Mouse (Mus musculus) kidney, postnatal 0 days (tissue): ENCODE results near the gene 4921509C19Rik. TPM values are rescaled to one million over a fixed set of nuclear protein-coding genes. Genes with fewer than 3 reads are reported as not detected.
A peak's percentile ranks its signal among the peaks of the same experiment; 100 is the strongest.
"Not testable (repeated sequence)": the region's sequence is repeated elsewhere in the genome, so short reads cannot be mapped to it uniquely, and the experiment has no call there.

ENCODE experiments used
- ATAC-seq: fragments of 200-750 bp; cut with Nextera tagmentation; replicated peaks from 2 replicates; pipeline ENCODE4 v1.8.0; 2017; ENCODE audit warnings: low read depth, moderate number of reproducible peaks, moderate TSS enrichment, moderate library complexity; ENCODE audit not compliant: low FRiP score
- DNase-seq: peaks from one replicate; pipeline ENCODE4 v3.0.0-alpha.2; 2016; ENCODE audit warnings: low spot score
- H3K27ac ChIP-seq: fragments of 300-500 bp; sonication (generic); 2 replicates; pipeline ENCODE4 v1.5.1; 2014; ENCODE audit warnings: mild to moderate bottlenecking
- H3K27me3 ChIP-seq: fragments of 300-500 bp; sonication (generic); 2 replicates; pipeline ENCODE4 v1.6.1; 2014; ENCODE audit warnings: low read length, mixed read lengths; ENCODE audit not compliant: insufficient read depth
- H3K36me3 ChIP-seq: fragments of 300-500 bp; sonication (generic); 2 replicates; pipeline ENCODE4 v1.6.1; 2014; ENCODE audit warnings: low read length, mixed read lengths; ENCODE audit not compliant: insufficient read depth
- H3K4me1 ChIP-seq: fragments of 300-500 bp; sonication (generic); replicated peaks from 2 replicates; pipeline ENCODE4 v1.6.1; 2014; ENCODE audit warnings: antibody characterized with exemption, low read length, mixed read lengths; ENCODE audit not compliant: insufficient read depth
- H3K4me2 ChIP-seq: fragments of 300-500 bp; sonication (generic); 2 replicates; pipeline ENCODE4 v1.6.1; 2014; ENCODE audit warnings: mild to moderate bottlenecking, low read length, moderate library complexity, mixed read lengths
- H3K4me3 ChIP-seq: fragments of 300-500 bp; sonication (generic); replicated peaks from 2 replicates; pipeline ENCODE4 v1.5.1; 2014; ENCODE audit warnings: low read depth, low read length
- H3K9ac ChIP-seq: fragments of 300-500 bp; sonication (generic); 2 replicates; pipeline ENCODE4 v1.6.1; 2014; ENCODE audit warnings: low read depth, low read length
- H3K9me3 ChIP-seq: fragments of 300-500 bp; sonication (generic); replicated peaks from 2 replicates; pipeline ENCODE4 v1.6.1; 2016; ENCODE audit warnings: low read length, inconsistent platforms, mixed read lengths
- CTCF ChIP-seq: IDR thresholded peaks from 2 replicates; pipeline ENCODE4 v1.5.1; 2016; ENCODE audit warnings: antibody characterized with exemption, low read depth, mild to moderate bottlenecking, moderate library complexity
- WGBS: fragments of 180-500 bp; shearing (Covaris S2); extraction: QIAGEN DNeasy Blood & Tissue Kit; methylation state at CpG from one replicate; pipeline ENCODE4 v1.1.7; 2014; 5-methylcytosine and 5-hydroxymethylcytosine counted together
- polyA plus RNA-seq: library from polyadenylated mRNA; unstranded; fragments of >200 nt; fragmentation: Nextera tagmentation; extraction: Ambion mirVana; gene quantifications from 2 replicates; pipeline ENCODE4 v1.2.1, GENCODE M21; 2015

The 4921509C19Rik gene
- polyA plus RNA-seq, 1 experiment from 2014 or later, result not detected

DNA sequence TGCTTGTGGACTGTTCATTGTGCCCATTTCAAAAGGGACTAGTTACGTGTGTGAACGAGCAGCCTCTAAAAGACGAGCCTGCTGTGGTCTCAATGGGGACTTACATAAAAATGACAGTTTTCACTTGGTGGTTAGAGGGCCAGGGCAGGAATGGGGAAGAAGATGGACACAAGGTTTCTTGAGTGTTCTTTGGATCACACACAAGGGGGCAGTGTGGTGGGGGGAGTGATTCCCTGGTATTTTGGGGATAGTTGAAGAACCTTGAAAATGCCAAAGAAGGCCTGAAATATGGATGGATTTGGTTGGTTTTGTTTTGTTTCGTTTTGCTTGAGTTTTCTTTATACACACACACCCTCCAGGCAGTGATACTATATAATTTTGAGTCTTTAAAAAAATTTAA, 28.3 kb upstream of the 4921509C19Rik start:
- 89% methylated on average over 4 of the region's 4 CpGs for WGBS
- TF ChIP-seq CTCF, result peak; percentile 40; the same call in 1 of the 2 replicates
- DNase-seq, result no peak
- Histone ChIP-seq H3K9ac (no peak overlapping the region), H3K9me3 (no peaks in the 10 kb centered on the region), H3K27me3 (no peaks in the 10 kb centered on the region), H3K4me1 (no peaks in the 10 kb centered on the region), H3K27ac (no peak overlapping the region), H3K4me3 (no peak overlapping the region), H3K36me3 (peaks cover 71% of the 10 kb centered on the region), H3K4me2 (no peak overlapping the region)
- ATAC-seq, result no peak

DNA sequence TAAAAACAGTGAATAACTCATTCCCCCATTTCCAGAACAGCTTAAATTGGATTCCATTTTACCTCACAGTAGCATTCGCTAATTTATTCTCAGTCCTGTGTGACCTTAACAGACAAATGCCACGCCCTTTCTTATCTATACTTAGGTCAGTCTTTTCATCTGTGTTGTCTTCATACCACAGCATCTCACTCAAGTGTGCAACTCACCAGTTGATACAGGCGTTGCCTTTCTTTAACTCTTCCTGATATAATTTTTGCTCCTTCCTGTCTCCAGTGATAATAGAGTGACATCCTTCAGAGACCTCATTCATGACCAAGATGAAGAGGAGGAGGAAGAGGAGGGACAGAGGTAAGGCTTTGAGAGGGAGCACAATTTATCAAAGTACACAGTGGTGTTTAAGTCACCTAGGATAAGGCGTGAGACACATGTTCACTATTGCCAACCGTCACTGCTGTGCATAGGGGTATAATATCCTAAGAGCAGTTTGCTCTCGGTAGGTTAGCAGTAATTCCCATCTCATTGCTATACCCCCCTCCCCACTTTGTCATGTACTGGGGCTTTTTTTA, 24.6 kb upstream of the 4921509C19Rik start:
- Histone ChIP-seq H3K27me3 (no peaks in the 10 kb centered on the region), H3K27ac (no peak overlapping the region), H3K4me2 (no peak overlapping the region), H3K9me3 (no peaks in the 10 kb centered on the region), H3K4me3 (no peak overlapping the region), H3K4me1 (no peaks in the 10 kb centered on the region), H3K9ac (no peak overlapping the region), H3K36me3 (peaks cover 53% of the 10 kb centered on the region)
- ATAC-seq (no peak), DNase-seq (no peak)
- TF ChIP-seq CTCF, result no peak
- WGBS, result 91% methylated on average over 6 of the region's 6 CpGs

DNA sequence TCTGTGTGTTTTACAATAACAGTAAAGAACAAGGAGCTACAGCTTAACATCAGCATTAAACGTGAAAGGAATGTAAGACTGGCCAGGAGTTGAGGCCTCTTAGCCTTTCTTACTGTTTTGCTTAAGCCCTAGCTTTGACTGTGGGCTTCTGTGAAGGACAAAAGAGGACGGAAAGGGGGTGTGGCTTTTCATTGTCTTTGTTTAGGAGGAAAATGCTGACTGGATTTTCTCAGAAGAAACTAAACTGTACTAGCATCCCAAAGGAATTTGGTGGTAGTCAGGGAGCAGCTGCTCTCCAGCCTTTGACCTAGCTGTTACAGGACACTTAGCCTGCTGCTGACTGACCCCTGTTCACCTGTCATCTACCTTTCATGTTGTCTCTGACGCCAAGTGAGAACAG, 22.4 kb upstream of the 4921509C19Rik start:
- 58% methylated on average over 3 of the region's 3 CpGs for WGBS
- Histone ChIP-seq H3K36me3 (peaks cover 36% of the 10 kb centered on the region; the same call in 1 of the 2 replicates), H3K9ac (no peak overlapping the region), H3K27me3 (no peaks in the 10 kb centered on the region), H3K4me3 (no peak overlapping the region), H3K9me3 (no peaks in the 10 kb centered on the region), H3K4me2 (no peak overlapping the region), H3K4me1 (0 out of 2 replicates have a peak, but pooled peaks cover 4% of the 10 kb centered on the region), H3K27ac (no peak overlapping the region)
- ATAC-seq, result no peak
- TF ChIP-seq CTCF, result no peak
- no peak for DNase-seq

DNA sequence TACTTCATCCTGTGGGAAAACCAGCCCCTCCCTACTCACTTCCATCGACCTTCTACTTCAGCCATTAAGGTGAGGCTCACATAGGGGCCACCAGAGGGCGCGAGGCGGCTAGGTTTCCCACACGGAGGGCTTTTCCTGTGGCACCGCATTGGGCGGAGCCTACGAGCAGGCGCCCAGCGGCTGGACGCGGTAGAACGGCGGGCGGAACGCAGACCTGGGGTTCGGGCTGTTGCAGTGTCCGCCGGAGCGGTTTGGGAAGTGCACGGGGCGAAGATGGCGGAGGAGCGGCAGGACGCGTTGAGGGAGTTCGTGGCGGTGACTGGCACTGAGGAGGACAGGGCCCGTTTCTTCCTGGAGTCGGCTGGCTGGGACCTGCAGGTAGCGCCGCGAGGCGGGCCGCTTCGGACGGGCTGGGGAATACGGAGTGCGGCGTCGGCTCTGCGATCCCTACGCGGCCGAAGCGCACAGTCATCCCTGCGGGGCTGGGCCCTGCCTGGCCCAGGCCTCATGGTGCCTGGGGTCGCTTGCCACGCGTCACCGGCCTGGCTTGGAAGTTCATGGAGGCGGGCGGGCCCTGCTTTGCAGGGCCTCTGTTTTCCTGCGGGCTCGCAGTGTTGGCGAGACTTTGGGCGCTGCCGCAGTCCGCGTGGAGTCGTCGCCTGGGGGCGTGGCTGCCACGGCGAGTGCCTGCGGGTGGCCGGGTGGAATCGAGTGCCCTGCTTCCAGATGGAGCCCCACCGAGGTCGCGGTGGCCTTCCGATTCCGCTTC, 18.3 kb upstream of the 4921509C19Rik start, which contains the start of gene Nsfl1c:
Gene Nsfl1c (plus strand): TSS at position 148 of the 769 bp plus-strand sequence.
- H3K9ac ChIP-seq, result peak within 1 kb of the TSS; percentile 92
- H3K4me3 ChIP-seq, result peak within 1 kb of the TSS; percentile 96
- H3K4me2 ChIP-seq, result peak within 1 kb of the TSS; percentile 84
- 0 out of 2 replicates have a peak, but pooled peaks cover 4% of the 10 kb centered on the region for H3K4me1 ChIP-seq
- no peaks in the 10 kb centered on the region for H3K27me3 ChIP-seq
- H3K36me3 ChIP-seq, result 0 out of 2 replicates have a peak, but pooled peaks cover 7% of the 10 kb centered on the region
- H3K27ac ChIP-seq, result peak within 1 kb of the TSS; percentile 68
- H3K9me3 ChIP-seq, result no peaks in the 10 kb centered on the region
- WGBS, result under 1% methylated on average over 72 of the region's 73 CpGs
- DNase-seq (peak; percentile 96), ATAC-seq (peak; percentile 100)
- TF ChIP-seq CTCF, result peak; percentile 98

DNA sequence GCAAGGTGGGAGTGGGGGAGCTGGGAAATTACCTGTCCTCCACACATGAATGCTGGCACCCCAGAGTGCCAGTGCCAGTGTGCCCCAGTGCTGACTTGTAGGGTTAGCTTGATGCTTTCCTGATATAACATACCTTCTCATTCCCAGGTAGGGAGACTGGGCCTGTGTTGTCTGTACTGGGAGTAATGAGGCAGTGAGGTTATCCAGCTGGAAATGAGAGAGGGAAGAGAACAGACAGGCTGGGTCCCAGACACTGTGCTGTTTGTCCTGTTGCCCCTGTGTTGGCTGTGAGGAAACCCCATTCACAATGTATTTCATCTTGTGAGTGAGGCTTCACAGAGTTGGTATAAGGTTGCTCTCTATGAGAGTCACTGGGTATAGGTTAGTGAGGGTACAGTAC, 10.5 kb upstream of the 4921509C19Rik start:
- H3K4me3 ChIP-seq, result no peak overlapping the region
- no peak overlapping the region for H3K9ac ChIP-seq
- no peaks in the 10 kb centered on the region for H3K27me3 ChIP-seq
- no peak for DNase-seq
- no peak overlapping the region for H3K27ac ChIP-seq
- H3K9me3 ChIP-seq, result no peaks in the 10 kb centered on the region
- H3K36me3 ChIP-seq, result no peaks in the 10 kb centered on the region
- H3K4me1 ChIP-seq, result no peaks in the 10 kb centered on the region
- no peak for ATAC-seq
- no peak overlapping the region for H3K4me2 ChIP-seq
- no peak for TF ChIP-seq CTCF

DNA sequence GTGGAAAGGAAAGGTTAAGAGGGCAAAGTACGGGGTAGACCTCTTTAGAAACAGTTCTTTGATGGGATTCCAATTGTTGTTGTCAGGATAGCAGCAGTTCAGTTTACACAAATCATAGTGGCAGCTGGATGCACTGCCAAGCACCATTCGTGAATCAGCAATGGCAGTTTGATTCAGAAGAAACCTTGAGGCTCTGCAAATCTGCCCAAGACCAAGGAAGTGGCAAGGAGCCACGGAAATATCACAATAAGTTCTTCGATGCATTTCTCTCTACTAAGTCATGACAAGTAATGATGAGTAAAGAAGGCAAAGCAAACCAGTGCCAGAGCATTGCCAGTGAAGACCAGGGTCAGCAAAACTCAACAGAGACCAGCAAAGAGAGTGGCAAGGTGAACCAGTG, 41.0 kb downstream of the 4921509C19Rik start:
- H3K4me3 ChIP-seq, H3K27me3 ChIP-seq, H3K4me1 ChIP-seq, H3K27ac ChIP-seq, H3K9me3 ChIP-seq, H3K9ac ChIP-seq, DNase-seq, H3K36me3 ChIP-seq, ATAC-seq, H3K4me2 ChIP-seq: not testable (repeated sequence)
- WGBS, result 66% methylated on average over 4 of the region's 4 CpGs
